Comparison of ENCODE assay signal across 8 mouse cellular contexts in the genomic region with DNA sequence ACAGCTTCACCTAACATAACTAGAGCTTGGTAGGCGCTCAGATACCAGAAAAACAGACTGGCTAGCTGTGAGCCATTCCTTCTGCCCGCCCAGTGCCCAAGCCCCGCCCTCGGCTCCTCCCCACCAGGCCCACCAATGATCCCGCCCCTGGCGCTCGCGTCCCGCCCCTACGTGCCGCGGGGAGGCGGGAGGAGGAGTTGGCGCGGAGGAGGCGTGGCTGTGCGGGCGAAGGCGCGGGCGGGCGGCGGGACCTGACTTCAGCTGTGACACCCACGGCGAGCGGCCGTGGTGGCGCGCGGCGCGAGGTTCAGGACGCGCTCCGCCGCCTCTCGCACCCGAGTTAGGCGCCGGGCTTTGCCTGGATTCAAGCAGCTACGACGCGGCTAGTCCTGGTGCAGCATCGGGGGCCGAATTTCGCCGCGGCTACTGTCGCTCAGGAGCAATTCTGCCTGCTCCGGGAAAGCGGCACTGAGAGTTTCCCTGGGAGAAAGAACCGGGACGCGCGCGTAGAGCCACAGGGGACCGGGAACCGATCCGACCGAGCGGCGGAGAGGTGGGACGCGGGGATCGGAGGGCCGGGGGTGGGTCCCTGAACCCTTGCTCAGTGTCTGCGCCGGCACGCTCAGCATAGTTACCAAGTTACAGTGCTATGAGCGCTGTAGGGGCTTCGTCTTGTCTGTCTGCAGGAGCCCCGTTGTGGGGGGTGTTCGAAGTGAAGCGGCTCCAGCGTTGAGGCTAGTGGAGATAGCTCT. TPM values are rescaled to one million over a fixed set of nuclear protein-coding genes. Genes with fewer than 3 reads are reported as not detected.
DNase-seq lines count a peak whose midpoint lies in the region; ATAC-seq lines count a peak whose summit lies in the region.

A gene (plus strand): TSS at position 204 of the 752 bp plus-strand sequence.

- H3K4me1 ChIP-seq in forebrain, embryonic 11.5 days (replicated peaks; ENCODE audit: control insufficient read depth, insufficient read depth, low read length), result no peaks in the 10 kb centered on the region
- H3K4me1 ChIP-seq in heart, embryonic 16.5 days (ENCODE audit: control insufficient read depth, insufficient read depth, low read length), result peaks cover 44% of the 10 kb centered on the region
- peaks cover 46% of the 10 kb centered on the region for H3K4me1 ChIP-seq in liver, embryonic 15.5 days (replicated peaks)
- peaks cover 6% of the 10 kb centered on the region; the same call in 1 of the 2 replicates for H3K4me1 ChIP-seq in neural tube, embryonic 12.5 days

- under 1% methylated on average over 72 of the region's 75 CpGs for WGBS in forebrain, embryonic 11.5 days
- under 1% methylated on average over 74 of the region's 75 CpGs for WGBS in heart, embryonic 16.5 days
- WGBS in liver, embryonic 15.5 days (ENCODE audit: insufficient replicate concordance), result under 1% methylated on average over 75 of the region's 75 CpGs
- 1% methylated on average over 75 of the region's 75 CpGs for WGBS in neural tube, embryonic 12.5 days

- peak; percentile 93 to 96 for DNase-seq in CD8-positive naive resting alpha-beta T cell, adult 2 months (ENCODE audit: low read depth in 2 of 2, low spot score in 2 of 2)
- peak; percentile 81 for DNase-seq in c-Kit-positive CD71-negative TER-119-negative erythroid progenitor cells, embryonic 14.5 days (ENCODE audit: low read depth)
- DNase-seq in forebrain, embryonic 11.5 days (ENCODE audit: low spot score), result peak; percentile 97
- DNase-seq in kidney, postnatal 36 days, result peak; percentile 95 to 98
- DNase-seq in telencephalon, adult 2 months (ENCODE audit: low read depth, low spot score), result peak; percentile 71

- H3K27ac ChIP-seq in forebrain, embryonic 11.5 days (ENCODE audit: low read depth, low read length), result no peak within 1 kb of the TSS
- H3K27ac ChIP-seq in heart, embryonic 16.5 days (ENCODE audit: low read length), result peak within 1 kb of the TSS; percentile 68
- H3K27ac ChIP-seq in liver, embryonic 15.5 days (replicated peaks), result peak within 1 kb of the TSS; percentile 58
- H3K27ac ChIP-seq in neural tube, embryonic 12.5 days, result no peak within 1 kb of the TSS

- H3K36me3 ChIP-seq in forebrain, embryonic 11.5 days (ENCODE audit: control insufficient read depth, insufficient read depth, low read length), result no peaks in the 10 kb centered on the region
- no peaks in the 10 kb centered on the region for H3K36me3 ChIP-seq in heart, embryonic 16.5 days (ENCODE audit: control insufficient read depth, insufficient read depth)
- no peaks in the 10 kb centered on the region for H3K36me3 ChIP-seq in liver, embryonic 15.5 days (replicated peaks)
- no peaks in the 10 kb centered on the region for H3K36me3 ChIP-seq in neural tube, embryonic 12.5 days

- H3K27me3 ChIP-seq in forebrain, embryonic 11.5 days (ENCODE audit: control insufficient read depth, insufficient read depth, low read length), result no peaks in the 10 kb centered on the region
- H3K27me3 ChIP-seq in heart, embryonic 16.5 days (ENCODE audit: control insufficient read depth, insufficient read depth, low read length), result no peaks in the 10 kb centered on the region
- H3K27me3 ChIP-seq in liver, embryonic 15.5 days, result peaks cover 19% of the 10 kb centered on the region
- H3K27me3 ChIP-seq in neural tube, embryonic 12.5 days (replicated peaks), result no peaks in the 10 kb centered on the region

- peak within 1 kb of the TSS; percentile 56 for H3K4me3 ChIP-seq in forebrain, embryonic 11.5 days (ENCODE audit: low read depth, low read length)
- H3K4me3 ChIP-seq in heart, embryonic 16.5 days (ENCODE audit: low read length), result peak within 1 kb of the TSS; percentile 83
- H3K4me3 ChIP-seq in liver, embryonic 15.5 days (replicated peaks), result peak within 1 kb of the TSS; percentile 64
- H3K4me3 ChIP-seq in neural tube, embryonic 12.5 days, result peak within 1 kb of the TSS; percentile 60

- peak within 1 kb of the TSS; percentile 64 for H3K4me2 ChIP-seq in forebrain, embryonic 11.5 days (ENCODE audit: low read depth, low read length, severe bottlenecking)
- peak within 1 kb of the TSS; percentile 88 for H3K4me2 ChIP-seq in heart, embryonic 16.5 days (ENCODE audit: low read depth, low read length)
- H3K4me2 ChIP-seq in liver, embryonic 15.5 days, result peak within 1 kb of the TSS; percentile 82
- peak within 1 kb of the TSS; percentile 88 for H3K4me2 ChIP-seq in neural tube, embryonic 12.5 days (replicated peaks)

- peak within 1 kb of the TSS; percentile 66 for H3K9ac ChIP-seq in forebrain, embryonic 11.5 days (ENCODE audit: low read length)
- H3K9ac ChIP-seq in heart, embryonic 16.5 days (ENCODE audit: low read length), result peak within 1 kb of the TSS; percentile 91
- H3K9ac ChIP-seq in liver, embryonic 15.5 days, result peak within 1 kb of the TSS; percentile 64
- peak within 1 kb of the TSS; percentile 70 for H3K9ac ChIP-seq in neural tube, embryonic 12.5 days

- peak; percentile 98 for ATAC-seq in forebrain, embryonic 11.5 days (replicated peaks; ENCODE audit: low FRiP score)
- ATAC-seq in heart, embryonic 16.5 days (replicated peaks; ENCODE audit: extremely low read depth, insufficient read depth, low FRiP score), result peak; percentile 96
- ATAC-seq in liver, embryonic 15.5 days (ENCODE audit: insufficient read depth), result peak; percentile 86
- ATAC-seq in neural tube, embryonic 12.5 days (ENCODE audit: low FRiP score, low read depth), result peak; percentile 98

- no peaks in the 10 kb centered on the region for H3K9me3 ChIP-seq in forebrain, embryonic 11.5 days (ENCODE audit: control insufficient read depth, low read length)
- no peaks in the 10 kb centered on the region for H3K9me3 ChIP-seq in heart, embryonic 16.5 days (replicated peaks; ENCODE audit: control insufficient read depth, low read length)
- H3K9me3 ChIP-seq in liver, embryonic 15.5 days (replicated peaks), result no peaks in the 10 kb centered on the region
- no peaks in the 10 kb centered on the region for H3K9me3 ChIP-seq in neural tube, embryonic 12.5 days

RNA-seq across cellular contexts. Expression of the gene that starts here (rescaled TPM):
- 9.2 and 10.3 TPM in 2 replicates for polyA plus RNA-seq in forebrain, embryonic 11.5 days (2014; fragmentation: Nextera tagmentation; extraction: Ambion mirVana)
- 19.1 and 22.9 TPM in 2 replicates for polyA plus RNA-seq in heart, embryonic 16.5 days (2015; fragmentation: Nextera tagmentation; extraction: Ambion mirVana)
- polyA plus RNA-seq in liver, embryonic 15.5 days (2015; fragmentation: Nextera tagmentation; extraction: Ambion mirVana), result 5.9 and 7.0 TPM in 2 replicates
- 10.9 and 13.0 TPM in 2 replicates for polyA plus RNA-seq in neural tube, embryonic 12.5 days (2016; fragmentation: Nextera tagmentation; extraction: Ambion mirVana)

Comparison
In these comparisons a context has a peak if more than half of its experiments do, and no peak if none do; other contexts are left out.
1. H3K27ac ChIP-seq: peak in heart, embryonic 16.5 days (single experiment) and liver, embryonic 15.5 days (single experiment); none in forebrain, embryonic 11.5 days (single experiment) and neural tube, embryonic 12.5 days (single experiment).
2. Peak in every context shown above with its lines, with median percentiles within 50 percentile points of each other: DNase-seq, ATAC-seq, H3K4me2 ChIP-seq, H3K4me3 ChIP-seq and H3K9ac ChIP-seq.